Mouse (Mus musculus) MN1 (cell line): ENCODE data around the gene Ccrl2.

Experiments
- DNase-seq: peaks from one replicate; pipeline ENCODE4 v3.0.0-alpha.2; 2016; ENCODE audit warnings: low spot score

Ccrl2 gene

GRCm38 (mm10) chr9:111056798-111057543 lies at the start of gene Ccrl2:
TSS of gene Ccrl2 (minus strand) at chr9:111057519.
- peak; percentile 21 for DNase-seq

- DNase-seq: no peak
Measured at GRCm38 (mm10) chr9:111103893-111104292, 46.6 kb upstream of the Ccrl2 start.

GRCm38 (mm10) chr9:111103293-111103692 lies 46.0 kb upstream of the Ccrl2 start:
- DNase-seq: no peak

GRCm38 (mm10) chr9:111100406-111100805 lies 43.1 kb upstream of the Ccrl2 start:
- no peak for DNase-seq

- DNase-seq: no peak
Measured at GRCm38 (mm10) chr9:111097543-111097942, 40.2 kb upstream of the Ccrl2 start.

GRCm38 (mm10) chr9:111096419-111097326 lies 39.4 kb upstream of the Ccrl2 start:
- DNase-seq: no peak

- DNase-seq: no peak
Measured at GRCm38 (mm10) chr9:111095710-111096109, 38.4 kb upstream of the Ccrl2 start.

GRCm38 (mm10) chr9:111094626-111095025 lies 37.3 kb upstream of the Ccrl2 start:
- DNase-seq: no peak

- DNase-seq: peak; percentile 65
Measured at GRCm38 (mm10) chr9:111093094-111093493, 35.8 kb upstream of the Ccrl2 start.

GRCm38 (mm10) chr9:111092657-111093056 lies 35.3 kb upstream of the Ccrl2 start:
- DNase-seq: peak; percentile 46

GRCm38 (mm10) chr9:111088886-111089285 lies 31.6 kb upstream of the Ccrl2 start:
- DNase-seq: peak; percentile 35

- DNase-seq: no peak
Measured at GRCm38 (mm10) chr9:111087960-111088359, 30.6 kb upstream of the Ccrl2 start.

- DNase-seq: no peak
Measured at GRCm38 (mm10) chr9:111086995-111087606, 29.8 kb upstream of the Ccrl2 start.

GRCm38 (mm10) chr9:111086137-111086536 lies 28.8 kb upstream of the Ccrl2 start:
- peak; percentile 82 for DNase-seq

- DNase-seq: no peak
Measured at GRCm38 (mm10) chr9:111085329-111085728, 28.0 kb upstream of the Ccrl2 start.

GRCm38 (mm10) chr9:111081765-111082164 lies 24.4 kb upstream of the Ccrl2 start:
- DNase-seq: no peak

GRCm38 (mm10) chr9:111080801-111081200 lies 23.5 kb upstream of the Ccrl2 start:
- DNase-seq: no peak

GRCm38 (mm10) chr9:111077745-111078144 lies 20.4 kb upstream of the Ccrl2 start:
- DNase-seq: peak; percentile 43

GRCm38 (mm10) chr9:111072971-111073370 lies 15.7 kb upstream of the Ccrl2 start:
- DNase-seq: no peak

- no peak for DNase-seq
Measured at GRCm38 (mm10) chr9:111072175-111072574, 14.9 kb upstream of the Ccrl2 start.

GRCm38 (mm10) chr9:111070546-111070961 lies 13.2 kb upstream of the Ccrl2 start:
- DNase-seq: peak; percentile 30

- no peak for DNase-seq
Measured at GRCm38 (mm10) chr9:111067052-111067451, 9.7 kb upstream of the Ccrl2 start.

GRCm38 (mm10) chr9:111062840-111063239 lies 5.5 kb upstream of the Ccrl2 start:
- DNase-seq: no peak
